Mouse (Mus musculus) midbrain, embryonic 15.5 days (tissue): ENCODE measurements around the gene Mars. TPM values are rescaled to one million over a fixed set of nuclear protein-coding genes. Genes with fewer than 3 reads are reported as not detected.

ENCODE experiments used
- ATAC-seq: fragments of 200-750 bp; cut with Nextera tagmentation; replicated peaks from 2 replicates; pipeline ENCODE4 v1.8.0; 2017; ENCODE audit warnings: moderate TSS enrichment
- H3K27ac ChIP-seq: fragments of 300-500 bp; sonication (generic); 2 replicates; pipeline ENCODE4 v1.5.1; 2015; ENCODE audit warnings: mild to moderate bottlenecking, inconsistent platforms
- H3K27me3 ChIP-seq: fragments of 300-500 bp; sonication (generic); replicated peaks from 2 replicates; pipeline ENCODE4 v1.6.1; 2015; ENCODE audit warnings: inconsistent platforms
- H3K36me3 ChIP-seq: fragments of 300-500 bp; sonication (generic); replicated peaks from 2 replicates; pipeline ENCODE4 v1.6.1; 2015; ENCODE audit warnings: inconsistent platforms
- H3K4me1 ChIP-seq: fragments of 300-500 bp; sonication (generic); 2 replicates; pipeline ENCODE4 v1.6.1; 2015; ENCODE audit warnings: inconsistent platforms
- H3K4me2 ChIP-seq: fragments of 300-500 bp; sonication (generic); 2 replicates; pipeline ENCODE4 v1.6.1; 2015; ENCODE audit warnings: inconsistent platforms, mild to moderate bottlenecking, moderate library complexity
- H3K4me3 ChIP-seq: fragments of 300-500 bp; sonication (generic); 2 replicates; pipeline ENCODE4 v1.5.1; 2015; ENCODE audit warnings: mild to moderate bottlenecking, inconsistent platforms
- H3K9ac ChIP-seq: fragments of 300-500 bp; sonication (generic); 2 replicates; pipeline ENCODE4 v1.6.1; 2015; ENCODE audit warnings: mild to moderate bottlenecking, inconsistent platforms
- H3K9me3 ChIP-seq: fragments of 300-500 bp; sonication (generic); 2 replicates; pipeline ENCODE4 v1.6.1; 2016; ENCODE audit warnings: inconsistent platforms
- WGBS: fragments of 180-500 bp; shearing (Covaris S2); methylation state at CpG from one replicate; pipeline ENCODE4 v1.1.7; 2015; ENCODE audit warnings: mixed read lengths; 5-methylcytosine and 5-hydroxymethylcytosine counted together
- polyA plus RNA-seq: library from polyadenylated mRNA; unstranded; fragments of >200 nt; fragmentation: Nextera tagmentation; extraction: Ambion mirVana; gene quantifications from 2 replicates; pipeline ENCODE4 v1.2.1, GENCODE M21; 2015

Mars gene
- polyA plus RNA-seq, 1 experiment from 2014 or later = 123 TPM

DNA sequence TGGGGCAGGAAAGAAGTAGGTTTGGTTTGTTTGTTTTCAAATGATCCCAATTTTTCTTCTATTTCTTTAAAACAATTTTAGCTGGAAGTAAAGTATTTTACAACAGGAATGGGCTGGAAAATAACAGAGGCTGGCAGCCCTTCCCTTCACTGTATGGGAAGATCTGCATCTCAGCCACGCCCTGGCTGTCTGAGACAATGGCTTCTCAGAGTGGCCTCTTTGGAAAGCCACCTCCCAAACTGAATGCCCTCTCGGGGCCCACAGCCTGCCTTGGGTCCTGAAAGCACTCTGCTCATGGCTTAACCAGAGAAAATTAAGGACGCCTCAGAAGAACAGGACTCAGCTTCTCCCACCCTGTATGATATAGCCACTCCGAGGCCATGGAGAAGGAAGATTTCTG, 41.7 kb downstream of the Mars start:
- Histone ChIP-seq H3K4me3 (no peak overlapping the region), H3K4me1 (peaks cover 32% of the 10 kb centered on the region), H3K9ac (peak overlapping the region; percentile 25; the same call in 1 of the 2 replicates), H3K36me3 (peaks cover 6% of the 10 kb centered on the region; the same call in 1 of the 2 replicates), H3K9me3 (no peaks in the 10 kb centered on the region), H3K4me2 (no peak overlapping the region), H3K27me3 (no peaks in the 10 kb centered on the region), H3K27ac (no peak overlapping the region)
- no peak for ATAC-seq
- WGBS = 73% methylated on average over 4 of the region's 4 CpGs

GRCm38 (mm10) chr10:127269036-127269435, 42.5 kb downstream of the Mars start:
- H3K27ac ChIP-seq = no peak overlapping the region

DNA sequence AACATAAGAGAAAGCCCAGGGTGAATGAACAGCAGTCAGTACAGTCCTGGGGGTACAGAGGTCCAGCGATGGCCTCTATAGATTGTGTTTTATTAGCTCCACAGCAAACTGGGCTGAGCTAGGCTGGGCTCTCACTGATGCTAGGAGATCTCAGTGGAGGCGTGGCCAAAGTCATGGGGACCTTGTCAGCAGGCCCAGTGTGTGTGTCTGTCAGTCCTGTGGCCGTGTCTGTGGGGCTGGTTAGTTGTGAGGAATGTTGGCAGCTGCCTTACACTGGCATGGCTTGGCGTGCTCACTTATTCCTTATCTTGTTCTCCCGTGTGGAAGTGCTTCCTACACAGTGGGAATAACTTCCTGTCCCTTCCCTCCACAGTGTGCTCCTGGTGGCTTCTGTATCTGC, 43.2 kb downstream of the Mars start:
- Histone ChIP-seq H3K36me3 (peaks cover 6% of the 10 kb centered on the region; the same call in 1 of the 2 replicates), H3K27ac (no peak overlapping the region), H3K9ac (0 out of 2 replicates have a peak overlapping the region, but pooled peaks have one; percentile 4), H3K9me3 (no peaks in the 10 kb centered on the region), H3K27me3 (no peaks in the 10 kb centered on the region), H3K4me3 (no peak overlapping the region), H3K4me2 (no peak overlapping the region; the same call in 1 of the 2 replicates), H3K4me1 (peaks cover 35% of the 10 kb centered on the region)
- no peak for ATAC-seq
- WGBS = 83% methylated on average over 5 of the region's 5 CpGs

More at GRCm38 (mm10) chr10:127269036-127269435, 42.5 kb downstream of the Mars start:
- Histone ChIP-seq H3K9me3 (no peaks in the 10 kb centered on the region), H3K27me3 (no peaks in the 10 kb centered on the region), H3K4me1 (peaks cover 32% of the 10 kb centered on the region), H3K4me3 (no peak overlapping the region), H3K9ac (no peak overlapping the region), H3K4me2 (no peak overlapping the region), H3K36me3 (peaks cover 6% of the 10 kb centered on the region; the same call in 1 of the 2 replicates)
- WGBS = 75% methylated on average over 12 of the region's 12 CpGs
- ATAC-seq = no peak

GRCm38 (mm10) chr10:127267318-127267717, 44.3 kb downstream of the Mars start:
- Histone ChIP-seq H3K4me3 (peak overlapping the region; percentile 92), H3K4me2 (peak overlapping the region; percentile 63), H3K27ac (peak overlapping the region; percentile 93; the same call in 1 of the 2 replicates), H3K27me3 (no peaks in the 10 kb centered on the region), H3K9ac (peak overlapping the region; percentile 100), H3K9me3 (no peaks in the 10 kb centered on the region), H3K36me3 (peaks cover 6% of the 10 kb centered on the region; the same call in 1 of the 2 replicates), H3K4me1 (peaks cover 38% of the 10 kb centered on the region)
- WGBS = 69% methylated on average over 5 of the region's 5 CpGs
- no peak for ATAC-seq

DNA sequence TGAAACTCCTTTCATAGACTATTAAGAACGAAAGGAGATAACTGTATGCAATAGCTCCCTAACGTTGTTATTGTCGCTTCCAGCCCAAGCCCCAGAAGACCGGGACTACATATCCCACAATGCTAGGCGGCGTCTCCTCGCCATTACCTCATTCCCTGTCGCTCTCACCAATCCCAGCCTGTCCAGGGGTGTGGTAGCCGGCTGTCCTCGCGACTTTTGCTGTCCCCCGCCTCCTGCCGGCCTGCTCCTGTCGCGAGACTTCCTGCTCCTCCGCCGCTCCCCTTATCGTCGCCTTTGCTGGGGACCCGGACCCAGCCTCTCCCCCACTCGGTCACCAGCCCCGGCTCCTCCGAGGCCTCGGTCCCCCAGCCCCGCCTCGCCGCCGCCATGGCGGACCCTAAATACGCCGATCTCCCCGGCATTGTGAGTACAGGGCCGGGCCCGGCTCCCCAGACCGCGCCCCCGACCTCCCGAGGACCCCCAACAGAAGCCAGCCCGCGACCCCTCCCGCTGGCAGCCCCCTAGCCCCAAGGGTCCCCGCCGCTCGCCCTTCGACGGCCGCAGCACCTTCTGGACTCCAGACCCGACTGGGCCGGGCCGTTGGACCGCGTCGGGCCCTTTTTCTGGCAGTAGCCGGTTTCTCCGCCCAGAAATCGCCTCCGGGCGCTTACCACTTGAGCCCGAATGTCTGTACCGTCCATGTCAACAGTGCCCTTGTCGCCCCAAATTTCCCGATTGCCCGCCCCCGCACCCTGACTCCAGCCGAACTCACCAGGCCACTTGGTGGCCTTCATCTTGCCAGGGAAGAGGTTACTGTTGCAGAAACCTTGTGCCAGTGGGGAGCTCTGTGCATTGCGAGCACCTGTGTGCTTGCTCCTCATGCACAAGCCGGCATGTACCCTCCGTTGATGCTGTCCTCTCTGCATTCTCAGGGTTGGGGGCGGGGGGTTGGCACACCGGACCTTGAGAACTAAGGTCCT, 45.2 kb downstream of the Mars start, which contains the start of gene Dctn2:
Gene Dctn2, plus strand, starts transcription at position 257 of the 980 bp plus-strand sequence.
- ATAC-seq = peak; percentile 95
- Histone ChIP-seq H3K9ac (peak within 1 kb of the TSS; percentile 100), H3K9me3 (no peaks in the 10 kb centered on the region), H3K36me3 (peaks cover 6% of the 10 kb centered on the region; the same call in 1 of the 2 replicates), H3K27me3 (no peaks in the 10 kb centered on the region), H3K27ac (peak within 1 kb of the TSS; percentile 93), H3K4me2 (peak within 1 kb of the TSS; percentile 63), H3K4me3 (peak within 1 kb of the TSS; percentile 92), H3K4me1 (peaks cover 44% of the 10 kb centered on the region)
- 1% methylated on average over 70 of the region's 70 CpGs for WGBS

GRCm38 (mm10) chr10:127265727-127266111, 45.9 kb downstream of the Mars start:
- no peaks in the 10 kb centered on the region for H3K9me3 ChIP-seq
- H3K9ac ChIP-seq = peak overlapping the region; percentile 100; the same call in 1 of the 2 replicates
- peak overlapping the region; percentile 93 for H3K27ac ChIP-seq
- H3K36me3 ChIP-seq = peaks cover 6% of the 10 kb centered on the region; the same call in 1 of the 2 replicates
- peaks cover 50% of the 10 kb centered on the region for H3K4me1 ChIP-seq
- H3K27me3 ChIP-seq = no peaks in the 10 kb centered on the region
- peak; percentile 48 for ATAC-seq
- H3K4me3 ChIP-seq = peak overlapping the region; percentile 92
- peak overlapping the region; percentile 63 for H3K4me2 ChIP-seq
- WGBS = 24% methylated on average over 4 of the region's 4 CpGs

DNA sequence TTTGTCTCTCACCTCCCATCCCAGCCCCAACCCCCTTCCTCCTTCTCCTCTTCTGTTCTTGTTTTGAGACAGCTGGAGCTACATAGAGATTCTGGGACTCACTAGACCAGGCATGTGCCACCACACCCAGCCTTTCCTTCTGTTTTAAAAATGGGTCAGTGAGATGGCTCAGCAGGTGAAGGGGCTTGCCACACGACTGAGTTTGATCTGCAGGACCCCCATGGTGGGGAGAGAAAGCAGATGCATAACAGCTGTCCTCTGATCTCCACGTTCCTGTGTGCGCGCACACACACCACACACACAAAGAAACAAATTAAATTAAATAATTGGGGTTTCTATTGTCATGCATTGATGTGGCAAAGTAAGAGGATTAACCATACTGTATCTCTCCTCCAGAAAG, 46.6 kb downstream of the Mars start:
- WGBS = 60% methylated on average over 4 of the region's 4 CpGs
- H3K9me3 ChIP-seq = no peaks in the 10 kb centered on the region

DNA sequence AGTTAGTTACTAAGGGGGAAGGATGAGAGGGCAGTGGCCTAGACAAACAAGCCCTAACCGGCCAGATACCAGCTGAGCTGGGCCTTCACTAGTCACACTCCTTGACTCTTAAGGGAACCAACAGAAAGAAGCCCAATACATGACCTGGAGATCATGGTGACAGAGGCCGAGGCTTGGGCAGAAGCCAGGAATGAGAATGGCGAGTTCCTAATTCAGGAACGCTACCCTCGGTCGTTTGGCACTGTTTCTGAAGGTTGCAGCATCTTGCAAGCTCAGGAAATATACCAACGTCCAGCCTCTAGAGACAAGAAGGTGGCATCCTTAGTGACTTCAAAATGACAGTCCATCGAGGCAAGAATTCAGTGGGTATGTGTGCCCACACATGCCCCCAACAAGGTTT, 47.2 kb downstream of the Mars start:
- H3K4me3 ChIP-seq = no peak overlapping the region

More for the DNA sequence above, 46.6 kb downstream of the Mars start:
- H3K4me3 ChIP-seq = no peak overlapping the region
- H3K9ac ChIP-seq = no peak overlapping the region
- H3K36me3 ChIP-seq = peaks cover 2% of the 10 kb centered on the region; the same call in 1 of the 2 replicates
- no peak overlapping the region for H3K27ac ChIP-seq
- no peak for ATAC-seq
- H3K4me1 ChIP-seq = peaks cover 54% of the 10 kb centered on the region
- no peak overlapping the region for H3K4me2 ChIP-seq
- H3K27me3 ChIP-seq = no peaks in the 10 kb centered on the region

DNA sequence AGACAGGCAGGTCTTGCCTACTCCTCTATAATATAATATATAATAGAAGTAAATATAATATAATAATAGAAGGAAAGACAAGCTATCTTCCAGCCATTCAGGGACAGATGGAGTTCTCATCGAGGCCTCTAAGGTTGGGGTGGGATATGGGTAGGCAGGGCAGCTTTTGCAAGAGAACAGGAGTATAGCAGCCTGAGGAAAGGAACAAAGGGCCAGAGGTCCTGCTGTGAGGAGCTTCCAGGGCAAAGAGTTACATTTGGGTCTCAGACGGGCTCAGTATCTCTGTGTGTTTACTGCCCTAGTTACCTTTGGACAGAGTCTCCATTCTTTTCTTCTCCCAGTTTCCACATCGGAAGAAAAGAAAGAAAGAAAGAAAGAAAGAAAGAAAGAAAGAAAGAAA, 48.0 kb downstream of the Mars start:
- Histone ChIP-seq H3K4me1 (peaks cover 57% of the 10 kb centered on the region), H3K4me2 (peak overlapping the region; percentile 75), H3K27me3 (no peaks in the 10 kb centered on the region), H3K9ac (peak overlapping the region; percentile 69), H3K36me3 (no peaks in the 10 kb centered on the region), H3K4me3 (peak overlapping the region; percentile 59), H3K9me3 (no peaks in the 10 kb centered on the region), H3K27ac (peak overlapping the region; percentile 89)
- ATAC-seq = no peak
- 42% methylated on average over 3 of the region's 3 CpGs for WGBS

More for the DNA sequence above, 47.2 kb downstream of the Mars start:
- 81% methylated on average over 8 of the region's 8 CpGs for WGBS
- Histone ChIP-seq H3K36me3 (no peaks in the 10 kb centered on the region; the same call in 1 of the 2 replicates), H3K4me1 (peaks cover 57% of the 10 kb centered on the region), H3K4me2 (no peak overlapping the region), H3K27me3 (no peaks in the 10 kb centered on the region), H3K9ac (no peak overlapping the region), H3K27ac (no peak overlapping the region), H3K9me3 (no peaks in the 10 kb centered on the region)
- ATAC-seq = no peak

DNA sequence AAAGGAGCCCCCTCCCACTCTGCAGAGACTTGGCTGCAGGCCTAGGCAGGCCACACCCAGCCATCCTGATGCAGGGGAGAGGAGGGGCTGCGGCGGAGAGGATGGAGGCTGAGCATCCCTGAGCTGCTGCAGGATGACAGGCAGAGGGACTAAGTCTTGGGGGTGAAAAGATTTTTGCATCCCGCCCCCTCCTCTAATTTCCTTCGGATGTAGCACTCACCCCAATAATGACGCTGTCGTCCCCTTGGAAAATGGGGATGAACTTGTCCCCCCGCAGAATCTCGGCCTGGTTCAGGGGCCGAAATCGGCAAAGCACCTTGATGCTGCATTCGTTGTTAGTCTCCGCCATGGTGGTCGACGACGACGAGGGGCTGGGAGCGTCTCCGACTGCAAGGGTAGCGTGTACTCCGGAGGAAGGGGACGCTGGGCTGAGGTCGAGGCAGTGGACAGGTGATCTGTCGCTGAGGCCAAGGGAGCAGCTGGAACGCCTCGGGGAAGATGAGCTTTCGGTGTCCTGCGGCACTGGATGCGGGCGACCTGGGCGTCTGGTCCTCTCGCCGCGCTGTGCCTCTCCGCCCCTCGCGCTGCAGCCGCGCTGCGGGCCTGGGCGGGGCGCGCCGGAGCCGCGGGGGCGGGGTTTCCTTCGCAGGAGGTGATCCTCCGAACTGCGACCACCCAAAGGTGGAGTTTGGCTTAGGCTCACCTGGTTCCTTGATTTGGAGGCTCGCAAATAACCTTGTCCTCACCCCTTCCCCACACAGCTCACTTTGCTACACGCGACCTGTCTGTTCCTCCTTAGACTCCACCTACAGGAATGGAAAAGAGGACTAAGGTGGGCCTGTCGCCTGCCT, 48.8 kb downstream of the Mars start, which contains the start of gene Kif5a:
Gene Kif5a, minus strand, starts transcription at position 801 of the 851 bp plus-strand sequence.
- Histone ChIP-seq H3K9ac (peak within 1 kb of the TSS; percentile 69), H3K4me2 (peak within 1 kb of the TSS; percentile 75), H3K27me3 (no peaks in the 10 kb centered on the region), H3K27ac (peak within 1 kb of the TSS; percentile 89), H3K9me3 (no peaks in the 10 kb centered on the region), H3K36me3 (no peaks in the 10 kb centered on the region), H3K4me1 (peaks cover 57% of the 10 kb centered on the region), H3K4me3 (peak within 1 kb of the TSS; percentile 59)
- 1% methylated on average over 53 of the region's 53 CpGs for WGBS
- peak; percentile 43 for ATAC-seq

DNA sequence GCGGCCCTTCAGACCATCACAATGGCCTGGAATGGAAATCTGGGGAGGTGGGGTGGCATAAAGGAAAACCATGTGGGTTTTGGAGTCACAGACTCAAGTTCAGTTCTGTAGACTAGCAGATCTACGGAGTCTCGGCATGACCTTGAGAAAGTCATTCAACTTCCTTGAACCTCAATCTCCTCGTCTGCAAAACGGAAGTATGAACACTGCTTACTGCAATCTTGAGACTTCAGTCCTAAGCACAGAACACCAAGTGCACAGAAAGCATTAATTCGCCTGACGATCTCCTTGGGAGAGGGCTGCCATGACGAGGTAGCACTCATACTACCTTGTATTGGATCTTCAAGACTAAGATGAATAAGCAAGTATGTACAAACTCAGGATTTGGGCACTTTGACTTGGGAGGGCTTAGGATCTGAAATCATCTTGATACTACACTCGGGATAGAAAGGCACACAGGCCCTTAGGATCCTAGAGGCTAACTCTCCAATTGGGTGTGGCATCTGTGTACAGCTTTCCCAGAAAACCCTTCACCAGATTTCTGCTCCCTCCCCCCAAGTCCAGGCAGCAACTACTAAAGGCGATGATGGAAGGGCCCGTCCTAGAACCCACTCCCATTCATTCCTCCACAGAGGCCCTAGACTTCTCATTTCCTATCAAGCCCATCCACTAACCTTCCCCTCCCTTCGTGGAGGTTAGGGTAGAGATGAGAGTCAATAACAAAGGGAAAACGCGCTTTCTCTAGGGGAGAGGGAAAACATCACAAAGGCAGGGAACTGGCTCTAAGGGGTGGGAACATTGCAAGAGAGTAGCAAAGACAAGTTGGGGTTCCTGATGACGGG, 49.7 kb downstream of the Mars start:
- Histone ChIP-seq H3K4me3 (peak overlapping the region; percentile 59), H3K27me3 (no peaks in the 10 kb centered on the region), H3K27ac (peak overlapping the region; percentile 89), H3K9ac (peak overlapping the region; percentile 69), H3K9me3 (no peaks in the 10 kb centered on the region), H3K36me3 (no peaks in the 10 kb centered on the region), H3K4me1 (peaks cover 52% of the 10 kb centered on the region), H3K4me2 (peak overlapping the region; percentile 75)
- 57% methylated on average over 15 of the region's 15 CpGs for WGBS
- ATAC-seq = no peak
